Mouse (Mus musculus) intestine, embryonic 16.5 days (tissue): ENCODE results near the gene Rpa2. TPM values are rescaled to one million over a fixed set of nuclear protein-coding genes. Genes with fewer than 3 reads are reported as not detected.

ENCODE experiments used
- ATAC-seq: fragments of 200-750 bp; cut with Nextera tagmentation; 2 replicates; pipeline ENCODE4 v1.8.0; 2017; ENCODE audit warnings: moderate TSS enrichment, moderate library complexity
- H3K27ac ChIP-seq: fragments of 300-500 bp; sonication (generic); 2 replicates; pipeline ENCODE4 v1.5.1; 2014; ENCODE audit warnings: mild to moderate bottlenecking, low read length
- H3K27me3 ChIP-seq: fragments of 300-500 bp; sonication (generic); replicated peaks from 2 replicates; pipeline ENCODE4 v1.6.1; 2014; ENCODE audit warnings: low read length, control low read depth, mixed read lengths; ENCODE audit not compliant: control insufficient read depth, insufficient read depth
- H3K36me3 ChIP-seq: fragments of 300-500 bp; sonication (generic); 2 replicates; pipeline ENCODE4 v1.6.1; 2014; ENCODE audit warnings: low read length, control low read depth; ENCODE audit not compliant: control insufficient read depth, insufficient read depth
- H3K4me1 ChIP-seq: fragments of 300-500 bp; sonication (generic); 2 replicates; pipeline ENCODE4 v1.6.1; 2014; ENCODE audit warnings: low read length, control low read depth, mixed read lengths; ENCODE audit not compliant: control insufficient read depth, insufficient read depth
- H3K4me2 ChIP-seq: fragments of 300-500 bp; sonication (generic); 2 replicates; pipeline ENCODE4 v1.6.1; 2014; ENCODE audit warnings: low read depth, low read length, control low read depth
- H3K4me3 ChIP-seq: fragments of 300-500 bp; sonication (generic); 2 replicates; pipeline ENCODE4 v1.5.1; 2014; ENCODE audit warnings: mild to moderate bottlenecking, low read length
- H3K9ac ChIP-seq: fragments of 300-500 bp; sonication (generic); 2 replicates; pipeline ENCODE4 v1.6.1; 2014; ENCODE audit warnings: low read depth, low read length
- H3K9me3 ChIP-seq: fragments of 300-500 bp; sonication (generic); 2 replicates; pipeline ENCODE4 v1.6.1; 2016; ENCODE audit warnings: low read length, control low read depth; ENCODE audit not compliant: control insufficient read depth
- WGBS: fragments of 180-500 bp; shearing (Covaris S2); extraction: QIAGEN DNeasy Blood & Tissue Kit; methylation state at CpG from one replicate; pipeline ENCODE4 v1.1.7; 2014; 5-methylcytosine and 5-hydroxymethylcytosine counted together
- polyA plus RNA-seq: library from polyadenylated mRNA; unstranded; fragments of >200 nt; fragmentation: Nextera tagmentation; extraction: Ambion mirVana; gene quantifications from 2 replicates; pipeline ENCODE4 v1.2.1, GENCODE M21; 2015

The Rpa2 gene
- polyA plus RNA-seq, 1 experiment from 2014 or later: 76.0 TPM

DNA sequence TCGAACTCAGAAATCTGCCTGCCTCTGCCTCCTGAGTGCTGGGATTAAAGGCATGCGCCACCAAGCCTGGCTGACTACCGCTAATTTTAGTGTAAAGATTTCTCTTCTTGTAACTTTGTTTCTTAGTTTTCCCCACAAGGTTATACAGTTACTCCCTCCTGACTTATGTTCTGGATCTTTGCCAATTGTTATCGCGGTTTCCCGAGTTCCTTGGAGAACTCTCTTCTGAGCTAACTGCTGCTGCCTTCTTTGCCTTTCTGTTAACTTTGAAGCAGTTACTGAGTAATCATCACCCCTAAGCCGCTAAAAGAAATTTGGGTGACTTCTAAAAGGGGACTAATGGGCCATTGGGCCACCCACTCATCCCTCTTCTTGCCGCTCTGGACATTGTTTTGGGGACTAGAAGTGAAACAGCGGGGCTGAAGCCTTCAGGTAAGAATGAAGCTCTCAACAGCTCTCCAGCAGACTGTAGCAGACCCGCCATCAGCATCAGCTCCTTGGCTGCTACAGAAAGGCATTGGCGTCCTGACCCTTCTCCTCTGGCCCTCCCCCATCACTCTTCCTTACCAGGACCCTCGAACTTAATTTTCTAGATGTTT lies 37.6 kb downstream of the Rpa2 start:
- Histone ChIP-seq H3K4me3 (no peak overlapping the region), H3K27me3 (no peaks in the 10 kb centered on the region), H3K9me3 (no peaks in the 10 kb centered on the region), H3K27ac (no peak overlapping the region), H3K4me2 (no peak overlapping the region), H3K9ac (no peak overlapping the region), H3K36me3 (no peaks in the 10 kb centered on the region), H3K4me1 (no peaks in the 10 kb centered on the region; the same call in 1 of the 2 replicates)
- 77% methylated on average over 12 of the region's 12 CpGs for WGBS
- ATAC-seq: no peak

DNA sequence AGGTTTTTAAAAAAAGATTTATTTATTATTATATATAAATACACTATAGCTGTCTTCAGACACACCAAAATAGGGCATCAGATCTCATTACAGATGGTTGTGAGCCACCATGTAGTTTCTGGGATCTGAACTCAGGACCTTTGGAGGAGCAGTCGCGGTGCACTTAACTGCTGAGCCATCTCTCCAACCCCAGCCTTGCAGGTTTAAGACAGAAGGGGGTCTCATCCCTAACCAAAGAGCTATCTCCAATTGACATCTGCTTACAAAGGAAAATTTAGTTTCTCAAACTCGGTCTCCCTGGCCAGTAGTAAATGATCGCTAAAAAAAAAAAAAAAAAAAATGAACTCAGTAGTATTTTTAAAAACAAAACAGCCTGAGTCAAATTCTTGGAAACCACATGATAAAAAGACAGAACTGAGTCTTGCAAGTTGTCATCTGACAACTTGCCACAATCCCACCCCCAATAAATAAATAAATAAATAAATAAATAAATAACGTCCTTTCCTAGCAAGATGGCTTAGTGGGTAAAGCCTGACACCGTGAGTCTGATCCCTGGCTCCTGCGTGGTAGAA lies 38.6 kb downstream of the Rpa2 start:
- WGBS: 83% methylated on average over 7 of the region's 7 CpGs
- no peak overlapping the region for H3K9ac ChIP-seq

DNA sequence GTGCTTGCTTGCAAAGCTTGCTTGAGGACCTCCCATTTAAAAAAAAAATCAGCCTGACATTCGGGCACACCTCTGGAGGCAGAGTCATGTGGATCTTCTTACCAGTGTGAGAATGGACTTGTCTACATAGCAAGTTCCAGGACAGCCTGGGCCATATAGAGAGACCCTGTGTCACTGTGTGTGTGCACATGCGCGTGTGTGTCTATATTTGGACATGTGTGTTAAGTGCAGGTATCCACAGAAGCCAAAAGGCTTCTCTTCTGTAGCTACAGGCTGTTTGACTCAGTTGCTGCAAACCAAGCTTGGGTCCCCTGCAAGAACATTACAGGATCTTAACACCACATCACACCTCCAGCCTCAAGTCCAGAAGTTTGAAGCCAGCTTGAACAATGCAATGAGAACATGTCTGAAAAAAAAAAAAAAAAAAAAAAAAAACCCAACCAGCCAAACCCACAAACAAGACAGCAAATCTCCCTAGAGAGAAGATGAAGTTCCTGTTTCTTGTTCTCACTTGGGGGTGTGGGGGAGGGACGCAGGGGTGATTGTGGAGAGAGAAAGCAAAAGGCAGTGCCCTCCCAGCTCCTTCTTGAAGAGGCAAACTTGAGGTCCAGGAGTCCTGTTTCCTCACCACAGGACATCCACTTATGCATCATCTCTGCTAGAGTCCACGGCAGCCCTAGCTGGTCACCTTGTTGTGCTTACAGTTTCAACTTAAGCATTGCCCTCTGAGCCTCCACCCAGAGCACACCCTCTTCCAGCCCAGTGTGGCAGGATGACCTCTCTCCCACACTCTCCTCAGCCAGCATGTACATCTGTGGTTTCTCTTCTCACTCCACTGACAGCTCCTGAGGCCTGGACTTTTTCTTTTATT lies 39.9 kb downstream of the Rpa2 start:
- no peaks in the 10 kb centered on the region for H3K27me3 ChIP-seq
- no peak overlapping the region for H3K4me2 ChIP-seq
- H3K9ac ChIP-seq: no peak overlapping the region
- no peaks in the 10 kb centered on the region for H3K9me3 ChIP-seq
- H3K4me3 ChIP-seq: no peak overlapping the region
- no peaks in the 10 kb centered on the region; the same call in 1 of the 2 replicates for H3K4me1 ChIP-seq
- no peaks in the 10 kb centered on the region for H3K36me3 ChIP-seq
- WGBS: 59% methylated on average over 5 of the region's 5 CpGs
- no peak for ATAC-seq
- H3K27ac ChIP-seq: peak overlapping the region; percentile 31; the same call in 1 of the 2 replicates

More for the DNA sequence above, 38.6 kb downstream of the Rpa2 start:
- Histone ChIP-seq H3K27ac (no peak overlapping the region), H3K27me3 (no peaks in the 10 kb centered on the region), H3K36me3 (no peaks in the 10 kb centered on the region), H3K4me2 (no peak overlapping the region), H3K4me1 (no peaks in the 10 kb centered on the region; the same call in 1 of the 2 replicates), H3K4me3 (no peak overlapping the region), H3K9me3 (no peaks in the 10 kb centered on the region)
- no peak for ATAC-seq

DNA sequence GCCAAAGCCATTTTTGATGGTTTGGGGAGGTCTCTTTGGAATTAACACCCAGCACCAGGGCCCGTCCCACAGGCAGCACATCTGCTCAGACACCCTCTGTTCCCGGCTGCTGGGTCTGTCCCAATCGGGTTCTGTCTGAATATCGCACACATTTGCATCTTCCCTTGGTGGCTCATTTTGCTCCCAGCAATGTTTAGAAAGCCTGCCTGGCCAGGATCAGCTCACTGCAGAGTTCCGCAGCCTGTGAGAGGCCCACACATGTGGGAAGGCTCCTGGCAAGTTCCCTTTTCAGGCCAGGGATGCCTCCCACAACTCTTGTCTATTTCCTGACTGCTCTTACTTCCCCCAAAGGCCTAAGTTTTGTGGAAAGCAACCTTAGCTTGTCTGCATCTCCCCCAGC lies 41.5 kb downstream of the Rpa2 start:
- no peak overlapping the region for H3K27ac ChIP-seq
- no peak overlapping the region for H3K4me3 ChIP-seq
- H3K4me1 ChIP-seq: no peaks in the 10 kb centered on the region; the same call in 1 of the 2 replicates
- no peak overlapping the region for H3K9ac ChIP-seq
- no peak for ATAC-seq
- 68% methylated on average over 5 of the region's 5 CpGs for WGBS
- H3K36me3 ChIP-seq: no peaks in the 10 kb centered on the region
- no peaks in the 10 kb centered on the region for H3K27me3 ChIP-seq
- no peaks in the 10 kb centered on the region for H3K9me3 ChIP-seq
- no peak overlapping the region for H3K4me2 ChIP-seq

DNA sequence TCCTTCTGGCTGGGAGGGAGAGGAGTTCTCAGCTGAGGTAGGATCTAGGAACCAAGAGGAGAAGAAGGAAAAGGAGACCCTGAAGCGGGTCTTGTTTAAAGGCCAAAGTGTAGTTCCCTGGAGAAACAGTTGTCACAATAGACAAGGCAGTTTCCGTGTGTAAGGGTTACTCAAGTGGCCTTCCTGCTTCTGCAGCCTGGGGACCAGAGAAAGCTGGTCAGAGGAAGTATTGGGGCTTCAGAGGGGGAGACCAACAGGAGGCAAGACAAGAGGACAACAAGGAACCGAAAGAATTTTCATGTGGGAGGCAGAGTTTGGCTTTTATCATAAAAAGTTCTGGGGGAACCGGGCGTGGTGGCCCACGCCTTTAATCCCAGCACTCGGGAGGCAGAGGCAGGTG lies 48.3 kb downstream of the Rpa2 start:
- H3K4me1 ChIP-seq: no peaks in the 10 kb centered on the region
- H3K27me3 ChIP-seq: no peaks in the 10 kb centered on the region
- H3K9ac ChIP-seq: no peak overlapping the region
- no peaks in the 10 kb centered on the region for H3K36me3 ChIP-seq
- no peak for ATAC-seq
- H3K4me2 ChIP-seq: no peak overlapping the region
- H3K9me3 ChIP-seq: no peaks in the 10 kb centered on the region
- no peak overlapping the region; the same call in 1 of the 2 replicates for H3K27ac ChIP-seq
- 84% methylated on average over 7 of the region's 7 CpGs for WGBS
- no peak overlapping the region for H3K4me3 ChIP-seq

DNA sequence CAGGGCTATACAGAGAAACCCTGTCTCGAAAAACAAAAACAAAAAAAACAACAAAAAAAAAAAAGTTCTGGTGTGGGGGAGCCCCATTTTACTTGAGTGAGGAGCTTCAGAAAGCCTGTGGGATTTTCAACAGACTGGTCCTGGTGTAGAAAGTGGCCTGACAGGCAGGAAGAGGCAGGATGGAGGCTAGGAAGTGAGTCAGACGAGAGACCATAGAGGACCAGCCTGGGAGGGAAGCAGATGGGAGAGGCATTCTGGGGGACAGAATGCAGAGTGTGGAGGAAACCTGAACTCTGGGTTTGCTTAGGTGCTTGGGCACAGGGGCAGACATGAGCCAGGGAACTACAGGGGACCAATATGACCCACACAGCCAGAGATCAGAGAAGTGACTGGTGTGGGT lies 48.7 kb downstream of the Rpa2 start:
- Histone ChIP-seq H3K9ac (no peak overlapping the region), H3K36me3 (no peaks in the 10 kb centered on the region), H3K27ac (no peak overlapping the region), H3K9me3 (no peaks in the 10 kb centered on the region), H3K27me3 (no peaks in the 10 kb centered on the region), H3K4me1 (no peaks in the 10 kb centered on the region), H3K4me3 (no peak overlapping the region), H3K4me2 (no peak overlapping the region)
- 59% methylated on average over 2 of the region's 2 CpGs for WGBS
- no peak for ATAC-seq

DNA sequence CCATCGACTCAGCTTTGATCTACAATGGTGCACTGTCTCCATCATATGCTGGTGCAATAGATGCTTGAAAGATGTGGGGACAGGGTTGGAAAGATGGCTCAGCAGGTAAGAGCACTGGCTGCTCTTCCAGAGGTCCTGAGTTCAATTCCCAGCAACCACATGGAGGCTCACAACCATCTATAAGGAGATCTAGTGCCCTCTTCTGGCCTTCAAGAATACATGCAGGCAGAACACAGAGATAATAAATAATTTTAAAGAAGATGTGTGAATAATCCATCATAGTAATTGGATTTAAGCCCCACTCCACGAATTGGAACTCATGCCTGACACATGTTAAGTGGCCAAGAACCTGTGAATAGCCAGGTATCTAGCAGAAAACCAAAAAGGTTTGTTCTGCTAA lies 50.3 kb downstream of the Rpa2 start:
- Histone ChIP-seq H3K4me3 (no peak overlapping the region), H3K4me2 (no peak overlapping the region), H3K27ac (no peak overlapping the region), H3K27me3 (no peaks in the 10 kb centered on the region), H3K36me3 (no peaks in the 10 kb centered on the region), H3K4me1 (no peaks in the 10 kb centered on the region), H3K9me3 (no peaks in the 10 kb centered on the region), H3K9ac (no peak overlapping the region)
- no peak for ATAC-seq
- 45% methylated on average over 2 of the region's 2 CpGs for WGBS

DNA sequence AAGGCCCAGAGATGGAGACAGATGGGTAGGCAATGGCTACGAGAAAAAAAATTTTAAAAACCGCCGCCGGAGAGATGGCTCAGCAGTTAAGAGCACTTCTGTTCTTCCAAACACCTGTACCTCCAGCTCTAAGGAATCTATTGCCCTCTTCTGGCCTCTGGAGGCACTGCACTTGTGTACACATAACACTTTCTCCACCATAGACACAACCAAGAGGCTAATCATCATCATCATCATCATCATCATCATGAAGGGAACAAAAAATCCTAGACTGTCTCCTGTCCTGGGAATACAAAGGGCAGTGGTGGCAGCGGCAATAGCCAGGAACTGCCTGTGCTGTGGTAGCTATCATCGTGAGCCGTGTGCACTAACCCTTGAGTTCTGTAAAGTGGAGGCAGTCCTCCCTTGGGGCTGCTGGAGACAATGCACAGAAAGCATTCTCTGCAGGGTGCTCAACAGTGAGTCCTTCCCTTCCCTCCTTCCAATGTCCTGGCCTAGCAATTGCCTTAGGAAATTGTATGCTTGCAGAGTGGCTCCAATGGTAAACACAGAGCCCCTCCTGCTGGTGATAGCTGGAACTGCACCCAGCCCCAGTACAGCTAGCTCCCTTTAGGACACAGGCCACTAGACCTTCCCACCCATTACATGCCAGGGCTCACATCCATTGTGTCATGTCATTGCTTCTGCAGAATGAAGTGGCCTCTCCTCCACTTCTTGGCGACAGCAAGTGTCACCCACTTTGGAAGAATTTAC lies 55.7 kb downstream of the Rpa2 start:
- 0 out of 2 replicates have a peak, but pooled peaks have one; percentile 16 for ATAC-seq

More for the DNA sequence above, 55.7 kb downstream of the Rpa2 start:
- WGBS: 72% methylated on average over 8 of the region's 8 CpGs
- H3K9ac ChIP-seq: no peak overlapping the region
- peaks cover 20% of the 10 kb centered on the region for H3K36me3 ChIP-seq
- no peaks in the 10 kb centered on the region for H3K27me3 ChIP-seq
- no peaks in the 10 kb centered on the region for H3K4me1 ChIP-seq
- no peaks in the 10 kb centered on the region for H3K9me3 ChIP-seq
- H3K4me2 ChIP-seq: no peak overlapping the region
- H3K27ac ChIP-seq: no peak overlapping the region
- no peak overlapping the region for H3K4me3 ChIP-seq
